Mouse (Mus musculus) heart, embryonic 13.5 days (tissue): ENCODE measurements around the gene Utp15. TPM values are rescaled to one million over a fixed set of nuclear protein-coding genes. Genes with fewer than 3 reads are reported as not detected.

Experiments
- ATAC-seq: fragments of 200-750 bp; cut with Nextera tagmentation; 2 replicates; pipeline ENCODE4 v1.8.0; 2017; ENCODE audit warnings: moderate TSS enrichment; ENCODE audit not compliant: insufficient number of reproducible peaks, low FRiP score, low TSS enrichment; ENCODE audit errors: extremely low read depth
- H3K27ac ChIP-seq: fragments of 300-500 bp; sonication (generic); replicated peaks from 2 replicates; pipeline ENCODE4 v1.5.1; 2015; ENCODE audit warnings: moderate library complexity, mild to moderate bottlenecking, inconsistent platforms
- H3K27me3 ChIP-seq: fragments of 300-500 bp; sonication (generic); replicated peaks from 2 replicates; pipeline ENCODE4 v1.6.1; 2015; ENCODE audit warnings: mild to moderate bottlenecking, inconsistent platforms
- H3K36me3 ChIP-seq: fragments of 300-500 bp; sonication (generic); 2 replicates; pipeline ENCODE4 v1.6.1; 2015; ENCODE audit warnings: mild to moderate bottlenecking, inconsistent platforms
- H3K4me1 ChIP-seq: fragments of 300-500 bp; sonication (generic); 2 replicates; pipeline ENCODE4 v1.6.1; 2015; ENCODE audit warnings: inconsistent platforms
- H3K4me2 ChIP-seq: fragments of 300-500 bp; sonication (generic); 2 replicates; pipeline ENCODE4 v1.6.1; 2015; ENCODE audit warnings: inconsistent platforms, mild to moderate bottlenecking, moderate library complexity
- H3K4me3 ChIP-seq: fragments of 300-500 bp; sonication (generic); 2 replicates; pipeline ENCODE4 v1.5.1; 2015; ENCODE audit warnings: moderate library complexity, mild to moderate bottlenecking, inconsistent platforms
- H3K9ac ChIP-seq: fragments of 300-500 bp; sonication (generic); 2 replicates; pipeline ENCODE4 v1.6.1; 2015; ENCODE audit warnings: inconsistent platforms, mild to moderate bottlenecking, moderate library complexity
- H3K9me3 ChIP-seq: fragments of 300-500 bp; sonication (generic); 2 replicates; pipeline ENCODE4 v1.6.1; 2016; ENCODE audit warnings: inconsistent platforms
- WGBS: fragments of 180-500 bp; shearing (Covaris S2); methylation state at CpG from one replicate; pipeline ENCODE4 v1.1.7; 2015; ENCODE audit warnings: mixed read lengths; 5-methylcytosine and 5-hydroxymethylcytosine counted together
- polyA plus RNA-seq: library from polyadenylated mRNA; unstranded; fragments of >200 nt; fragmentation: Nextera tagmentation; extraction: Ambion mirVana; gene quantifications from 2 replicates; pipeline ENCODE4 v1.2.1, GENCODE M21; 2015

The Utp15 gene
- polyA plus RNA-seq, 1 experiment from 2014 or later: 13.5 TPM

- Histone ChIP-seq H3K9me3 (no peaks in the 10 kb centered on the region), H3K4me1 (peaks cover 10% of the 10 kb centered on the region), H3K27ac (no peak overlapping the region), H3K9ac (no peak overlapping the region), H3K36me3 (no peaks in the 10 kb centered on the region), H3K4me2 (no peak overlapping the region), H3K27me3 (no peaks in the 10 kb centered on the region), H3K4me3 (no peak overlapping the region)
- no peak for ATAC-seq
- WGBS: 72% methylated on average over 8 of the region's 8 CpGs
Measured at GRCm38 (mm10) chr13:98291712-98292111, 28.9 kb upstream of the Utp15 start.

- Histone ChIP-seq H3K27ac (no peak overlapping the region), H3K9me3 (no peaks in the 10 kb centered on the region), H3K36me3 (no peaks in the 10 kb centered on the region), H3K27me3 (no peaks in the 10 kb centered on the region), H3K4me3 (no peak overlapping the region), H3K4me2 (no peak overlapping the region), H3K9ac (no peak overlapping the region), H3K4me1 (peaks cover 10% of the 10 kb centered on the region)
- no peak for ATAC-seq
- WGBS: 32% methylated on average over 2 of the region's 2 CpGs
Measured at GRCm38 (mm10) chr13:98290719-98291118, 27.9 kb upstream of the Utp15 start.

GRCm38 (mm10) chr13:98280990-98281650 lies 18.3 kb upstream of the Utp15 start:
- WGBS: 72% methylated on average over 12 of the region's 12 CpGs
- Histone ChIP-seq H3K9ac (no peak overlapping the region), H3K9me3 (no peaks in the 10 kb centered on the region), H3K27ac (no peak overlapping the region), H3K4me2 (no peak overlapping the region), H3K36me3 (no peaks in the 10 kb centered on the region), H3K27me3 (no peaks in the 10 kb centered on the region), H3K4me1 (peaks cover 2% of the 10 kb centered on the region; the same call in 1 of the 2 replicates), H3K4me3 (no peak overlapping the region)
- ATAC-seq: no peak

GRCm38 (mm10) chr13:98279686-98280085 lies 16.8 kb upstream of the Utp15 start, which contains the start of gene Gm21976:
TSS of gene Gm21976 (plus strand) at chr13:98279887.
- H3K27me3 ChIP-seq: no peaks in the 10 kb centered on the region
- H3K4me3 ChIP-seq: no peak within 1 kb of the TSS
- no peaks in the 10 kb centered on the region for H3K9me3 ChIP-seq
- H3K9ac ChIP-seq: no peak within 1 kb of the TSS
- no peak within 1 kb of the TSS for H3K4me2 ChIP-seq
- H3K4me1 ChIP-seq: peaks cover 14% of the 10 kb centered on the region
- H3K27ac ChIP-seq: no peak within 1 kb of the TSS
- WGBS: 75% methylated on average over 5 of the region's 5 CpGs
- H3K36me3 ChIP-seq: peaks cover 6% of the 10 kb centered on the region
- no peak for ATAC-seq

- no peak for ATAC-seq
- no peak overlapping the region for H3K4me2 ChIP-seq
- no peak overlapping the region for H3K4me3 ChIP-seq
- H3K36me3 ChIP-seq: peaks cover 25% of the 10 kb centered on the region
- H3K4me1 ChIP-seq: peaks cover 14% of the 10 kb centered on the region
- 74% methylated on average over 2 of the region's 2 CpGs for WGBS
- H3K27ac ChIP-seq: no peak overlapping the region
- H3K9ac ChIP-seq: no peak overlapping the region
- H3K9me3 ChIP-seq: no peaks in the 10 kb centered on the region
- no peaks in the 10 kb centered on the region for H3K27me3 ChIP-seq
Measured at GRCm38 (mm10) chr13:98277501-98277900, 14.7 kb upstream of the Utp15 start.

GRCm38 (mm10) chr13:98276253-98276652 lies 13.4 kb upstream of the Utp15 start:
- no peak overlapping the region for H3K9ac ChIP-seq
- peaks cover 37% of the 10 kb centered on the region for H3K36me3 ChIP-seq
- WGBS: 79% methylated on average over 7 of the region's 7 CpGs
- no peaks in the 10 kb centered on the region for H3K9me3 ChIP-seq
- peak overlapping the region; percentile 63 for H3K27ac ChIP-seq
- ATAC-seq: no peak
- no peak overlapping the region for H3K4me3 ChIP-seq
- peaks cover 14% of the 10 kb centered on the region for H3K4me1 ChIP-seq
- H3K4me2 ChIP-seq: no peak overlapping the region
- no peaks in the 10 kb centered on the region for H3K27me3 ChIP-seq

GRCm38 (mm10) chr13:98275646-98276045 lies 12.8 kb upstream of the Utp15 start:
- Histone ChIP-seq H3K9me3 (no peaks in the 10 kb centered on the region), H3K9ac (no peak overlapping the region), H3K4me2 (no peak overlapping the region), H3K36me3 (peaks cover 43% of the 10 kb centered on the region), H3K27me3 (no peaks in the 10 kb centered on the region), H3K4me3 (no peak overlapping the region), H3K4me1 (peaks cover 14% of the 10 kb centered on the region), H3K27ac (peak overlapping the region; percentile 63)
- 33% methylated on average over 4 of the region's 4 CpGs for WGBS
- no peak for ATAC-seq

- Histone ChIP-seq H3K9me3 (no peaks in the 10 kb centered on the region), H3K4me2 (no peak overlapping the region), H3K27ac (no peak overlapping the region), H3K4me1 (peaks cover 14% of the 10 kb centered on the region), H3K36me3 (peaks cover 57% of the 10 kb centered on the region), H3K4me3 (no peak overlapping the region), H3K27me3 (no peaks in the 10 kb centered on the region), H3K9ac (no peak overlapping the region)
- ATAC-seq: no peak
- WGBS: 87% methylated on average over 9 of the region's 9 CpGs
Measured at GRCm38 (mm10) chr13:98274023-98274422, 11.2 kb upstream of the Utp15 start.

- H3K36me3 ChIP-seq: peaks cover 34% of the 10 kb centered on the region
- H3K4me3 ChIP-seq: peak overlapping the region; percentile 74
- ATAC-seq: no peak
- no peak overlapping the region for H3K27ac ChIP-seq
- H3K4me1 ChIP-seq: peaks cover 23% of the 10 kb centered on the region
- H3K4me2 ChIP-seq: peak overlapping the region; percentile 87
- H3K9ac ChIP-seq: peak overlapping the region; percentile 91
- WGBS: 26% methylated on average over 5 of the region's 5 CpGs
- no peaks in the 10 kb centered on the region for H3K9me3 ChIP-seq
- H3K27me3 ChIP-seq: no peaks in the 10 kb centered on the region
Measured at GRCm38 (mm10) chr13:98264111-98264510, 1.3 kb upstream of the Utp15 start.

GRCm38 (mm10) chr13:98263458-98263987 lies 682 bp upstream of the Utp15 start:
- H3K9ac ChIP-seq: peak overlapping the region; percentile 91
- H3K9me3 ChIP-seq: no peaks in the 10 kb centered on the region
- H3K4me2 ChIP-seq: peak overlapping the region; percentile 87
- H3K4me3 ChIP-seq: peak overlapping the region; percentile 74
- H3K4me1 ChIP-seq: peaks cover 23% of the 10 kb centered on the region
- ATAC-seq: no peak
- peaks cover 34% of the 10 kb centered on the region for H3K36me3 ChIP-seq
- peak overlapping the region; percentile 96 for H3K27ac ChIP-seq
- H3K27me3 ChIP-seq: no peaks in the 10 kb centered on the region
- under 1% methylated on average over 16 of the region's 16 CpGs for WGBS

- no peak for ATAC-seq
- Histone ChIP-seq H3K27ac (no peak overlapping the region), H3K9ac (no peak overlapping the region), H3K9me3 (no peaks in the 10 kb centered on the region), H3K27me3 (no peaks in the 10 kb centered on the region), H3K4me3 (no peak overlapping the region), H3K4me1 (no peaks in the 10 kb centered on the region), H3K36me3 (peaks cover 91% of the 10 kb centered on the region), H3K4me2 (no peak overlapping the region)
- 68% methylated on average over 9 of the region's 9 CpGs for WGBS
Measured at GRCm38 (mm10) chr13:98254921-98255320, 7.9 kb downstream of the Utp15 start.

GRCm38 (mm10) chr13:98249594-98249993 lies 13.2 kb downstream of the Utp15 start:
- H3K4me2 ChIP-seq: no peak overlapping the region
- WGBS: 86% methylated on average over 10 of the region's 10 CpGs

More at GRCm38 (mm10) chr13:98249594-98249993, 13.2 kb downstream of the Utp15 start:
- Histone ChIP-seq H3K36me3 (peaks cover 70% of the 10 kb centered on the region), H3K4me3 (no peak overlapping the region), H3K9me3 (no peaks in the 10 kb centered on the region), H3K4me1 (peaks cover under 1% of the 10 kb centered on the region; the same call in 1 of the 2 replicates), H3K27me3 (no peaks in the 10 kb centered on the region), H3K27ac (no peak overlapping the region), H3K9ac (no peak overlapping the region)
- ATAC-seq: no peak
